Mouse (Mus musculus): Measurements from ENCODE around the gene H2afj.

- TF ChIP-seq FLI1 (IDR thresholded peaks at IDR 0.05; ENCODE audit: low read length) (no peak), GATA1 (IDR thresholded peaks at IDR 0.05; ENCODE audit: borderline replicate concordance, low read length) (no peak)
Measured at GRCm38 (mm10) chr6:136850267-136850666, 42.2 kb downstream of the H2afj start.
